Mouse (Mus musculus) embryo, embryonic 9.5 days (tissue): ENCODE measurements around the gene Impg2.
A peak's percentile ranks its signal among the peaks of the same experiment; 100 is the strongest.

Experiments
- DNase-seq: peaks from one replicate; pipeline ENCODE4 v3.0.0-alpha.2; 2017; ENCODE audit errors: extremely low spot score

Gene Impg2

GRCm38 (mm10) chr16:56204051-56204450 lies at the start of gene Impg2:
Gene Impg2 (plus strand): TSS chr16:56204313.
- DNase-seq, result no peak

GRCm38 (mm10) chr16:56163466-56163865 lies 40.6 kb upstream of the Impg2 start:
- DNase-seq, result no peak

GRCm38 (mm10) chr16:56170247-56170646 lies 33.9 kb upstream of the Impg2 start:
- no peak for DNase-seq

GRCm38 (mm10) chr16:56175867-56176581 lies 28.1 kb upstream of the Impg2 start:
- DNase-seq, result no peak

DNA sequence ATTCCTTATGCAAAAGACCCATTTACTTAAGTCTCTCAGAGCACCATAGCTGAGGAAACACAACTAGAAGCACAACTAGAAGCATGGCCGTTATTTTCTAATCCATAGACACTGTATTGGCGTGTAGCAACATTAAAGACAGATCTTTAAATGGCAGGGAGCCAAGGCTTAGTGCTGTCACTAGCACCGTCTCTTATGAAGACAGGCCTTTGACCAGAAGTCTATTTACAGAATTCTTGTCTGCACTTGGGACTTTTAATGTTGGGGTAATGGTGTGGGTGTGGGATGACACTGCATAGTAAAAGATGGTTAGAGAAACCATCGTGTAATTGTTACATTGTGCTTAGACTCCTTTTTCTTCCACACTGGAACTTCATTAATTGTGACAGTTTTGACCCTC lies 17.2 kb upstream of the Impg2 start:
- DNase-seq, result no peak

- no peak for DNase-seq
These were observed 15.9 kb upstream of the Impg2 start for GRCm38 (mm10) chr16:56188198-56188597.

DNA sequence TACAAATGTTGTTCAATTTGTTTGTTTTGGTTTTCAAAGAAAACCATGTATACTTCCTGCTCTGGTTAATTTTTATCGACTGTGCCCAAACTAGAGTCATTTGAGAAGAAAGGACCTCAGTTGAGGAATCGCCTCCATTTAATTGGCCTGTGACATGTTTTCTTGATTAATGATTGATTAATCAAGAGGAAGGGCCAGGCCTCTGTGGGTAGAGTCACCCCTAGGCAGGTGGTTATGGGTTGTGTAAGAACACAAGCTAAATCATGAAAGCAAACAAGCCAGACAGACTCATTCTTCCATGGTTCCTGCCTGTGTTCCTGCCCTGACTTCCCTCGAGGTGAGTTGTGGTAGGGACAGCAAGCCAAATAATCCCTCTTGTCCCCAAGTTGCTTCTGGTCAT lies 8.6 kb downstream of the Impg2 start:
- DNase-seq, result no peak

DNA sequence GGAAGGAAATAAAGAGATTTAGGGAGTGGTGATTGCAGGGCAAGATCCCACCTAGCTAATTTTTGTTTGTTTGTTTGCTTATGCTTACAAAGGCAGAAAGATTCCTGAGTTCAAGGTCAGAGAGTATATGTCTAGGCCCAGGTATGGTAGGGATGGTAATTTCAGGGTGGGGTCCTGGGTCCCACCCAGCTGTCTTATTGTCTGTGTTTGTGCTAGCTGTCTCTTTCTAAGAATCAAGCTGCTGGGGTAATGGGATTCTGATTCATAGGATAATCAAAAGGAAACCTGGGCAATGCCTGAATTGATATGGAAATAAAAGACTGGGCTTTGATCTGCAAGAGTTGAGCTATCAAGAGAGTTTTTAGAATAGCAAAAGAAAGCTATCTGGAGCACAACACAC lies 23.6 kb downstream of the Impg2 start:
- no peak for DNase-seq

GRCm38 (mm10) chr16:56229455-56229854 lies 25.3 kb downstream of the Impg2 start:
- DNase-seq, result no peak

- DNase-seq, result peak; percentile 8
These were observed 27.2 kb downstream of the Impg2 start for GRCm38 (mm10) chr16:56231300-56231699.

GRCm38 (mm10) chr16:56232736-56233135 lies 28.6 kb downstream of the Impg2 start:
- no peak for DNase-seq

GRCm38 (mm10) chr16:56246031-56246430 lies 41.9 kb downstream of the Impg2 start:
- no peak for DNase-seq

- no peak for DNase-seq
These were observed 69.8 kb downstream of the Impg2 start for GRCm38 (mm10) chr16:56273917-56274316.

- no peak for DNase-seq
These were observed 74.9 kb downstream of the Impg2 start for GRCm38 (mm10) chr16:56279060-56279459.

GRCm38 (mm10) chr16:56279752-56280151 lies 75.6 kb downstream of the Impg2 start:
- DNase-seq, result no peak

GRCm38 (mm10) chr16:56281336-56281735 lies 77.2 kb downstream of the Impg2 start:
- no peak for DNase-seq

GRCm38 (mm10) chr16:56283330-56283729 lies 79.2 kb downstream of the Impg2 start:
- DNase-seq, result no peak

GRCm38 (mm10) chr16:56283873-56284272 lies 79.8 kb downstream of the Impg2 start:
- DNase-seq, result no peak

DNA sequence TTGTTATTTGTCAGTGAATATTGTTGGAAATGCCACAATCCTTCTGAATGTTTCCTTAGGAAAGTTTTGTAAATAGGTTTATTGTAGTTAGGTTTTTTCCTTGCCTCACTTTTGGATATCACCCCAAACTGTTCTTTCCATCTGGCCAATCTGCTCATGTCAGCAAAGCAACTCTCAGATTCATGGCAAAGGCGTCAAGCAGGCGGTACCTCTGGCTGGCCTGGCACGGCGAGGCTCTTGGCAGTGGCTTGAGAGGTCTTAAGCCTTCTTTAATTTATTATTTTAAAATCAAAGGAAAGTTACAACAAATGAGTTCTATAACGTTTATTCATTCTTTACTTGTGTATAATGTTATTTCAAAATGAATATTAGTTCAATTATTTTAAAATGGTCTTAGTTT lies 82.0 kb downstream of the Impg2 start:
- no peak for DNase-seq

DNA sequence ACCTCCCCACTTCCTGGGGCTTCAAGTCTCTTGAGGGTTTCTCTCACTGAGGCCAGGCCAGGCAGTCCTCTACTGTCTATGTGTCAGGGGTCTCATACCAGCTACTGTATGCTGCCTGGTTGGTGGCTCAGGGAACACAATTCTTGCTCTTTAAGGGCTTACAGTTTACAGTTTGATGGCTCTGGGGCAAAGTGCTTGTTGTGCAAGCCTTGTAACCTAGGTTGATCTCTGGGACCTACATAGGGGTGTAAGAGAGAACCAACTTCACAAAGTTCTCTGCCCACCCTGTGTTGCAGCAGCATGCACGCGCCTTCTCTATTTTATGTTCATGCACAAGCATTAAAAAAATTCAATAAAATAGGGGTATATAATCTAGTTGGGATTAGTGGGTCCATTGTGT lies 82.9 kb downstream of the Impg2 start:
- no peak for DNase-seq

DNA sequence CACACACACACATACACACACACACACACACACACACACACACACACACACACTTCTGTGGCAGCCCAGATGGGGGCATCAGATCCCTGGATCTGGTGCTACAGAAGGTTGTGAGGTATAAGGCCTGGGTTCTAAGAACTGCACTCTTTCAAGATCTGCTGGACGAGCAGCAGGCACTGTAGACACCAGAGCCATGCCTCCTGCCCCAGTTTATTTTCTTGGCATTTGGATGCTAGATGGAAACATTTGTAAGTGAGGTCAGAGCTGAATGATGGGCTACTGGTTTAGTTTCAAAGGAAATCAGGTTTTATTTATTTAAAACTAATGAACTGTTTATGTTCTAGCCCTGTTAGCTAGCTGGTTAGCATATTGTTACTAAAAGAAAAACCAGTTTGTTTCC lies 90.8 kb downstream of the Impg2 start:
- DNase-seq, result no peak

GRCm38 (mm10) chr16:56295888-56296648 lies 92.0 kb downstream of the Impg2 start:
- no peak for DNase-seq

- DNase-seq, result no peak
These were observed 94.1 kb downstream of the Impg2 start for GRCm38 (mm10) chr16:56298248-56298647.
